In genomic region chr8:114885026-114885592, GRCm38 (mm10) we compare ENCODE assay signal across 13 mouse cellular contexts.
DNase-seq lines count a peak whose midpoint lies in the region; ATAC-seq lines count a peak whose summit lies in the region.
"Had no signal": no experiment of that assay in that cellular context is flagged by ENCODE, and none has a peak within 500 bp of the region (broad histone marks: within the 10 kb centered on the region; RNA-seq: fewer than 3 reads in every experiment).

No protein-coding gene starts in this region.

- peaks cover 46% of the 10 kb centered on the region for H3K4me1 ChIP-seq in heart, embryonic 13.5 days
- peaks cover 18% of the 10 kb centered on the region for H3K4me1 ChIP-seq in lung, embryonic 16.5 days (replicated peaks; ENCODE audit: control insufficient read depth, insufficient read depth, low read length)
- H3K4me1 ChIP-seq in forebrain, embryonic 11.5 days (replicated peaks; ENCODE audit: control insufficient read depth, insufficient read depth, low read length): peaks cover 4% of the 10 kb centered on the region; the same call in 1 of the 2 replicates
- H3K4me1 ChIP-seq in midbrain, embryonic 15.5 days: peaks cover 16% of the 10 kb centered on the region

- no peak overlapping the region for H3K4me3 ChIP-seq in heart, embryonic 13.5 days
- no peak overlapping the region for H3K4me3 ChIP-seq in lung, embryonic 16.5 days (ENCODE audit: low read length)
- no peak overlapping the region for H3K4me3 ChIP-seq in forebrain, embryonic 11.5 days (ENCODE audit: low read depth, low read length)
- no peak overlapping the region for H3K4me3 ChIP-seq in midbrain, embryonic 15.5 days
- H3K4me3 ChIP-seq: heart, adult 2 months; hindbrain, embryonic 15.5 days; layer of hippocampus, adult 2 months had no signal

- no peaks in the 10 kb centered on the region for H3K36me3 ChIP-seq in heart, embryonic 13.5 days
- no peaks in the 10 kb centered on the region for H3K36me3 ChIP-seq in lung, embryonic 16.5 days (ENCODE audit: control insufficient read depth, insufficient read depth, low read length)
- H3K36me3 ChIP-seq in forebrain, embryonic 11.5 days (ENCODE audit: control insufficient read depth, insufficient read depth, low read length): no peaks in the 10 kb centered on the region
- no peaks in the 10 kb centered on the region for H3K36me3 ChIP-seq in midbrain, embryonic 15.5 days (replicated peaks)
- H3K36me3 ChIP-seq: G1E; hindbrain, embryonic 15.5 days had no signal

- ATAC-seq in heart, embryonic 13.5 days (ENCODE audit: extremely low read depth, insufficient number of reproducible peaks, low FRiP score, low TSS enrichment): no peak
- ATAC-seq in lung, embryonic 16.5 days (ENCODE audit: low read depth): peak; percentile 31
- ATAC-seq in forebrain, embryonic 11.5 days (replicated peaks; ENCODE audit: low FRiP score): peak; percentile 37
- ATAC-seq in midbrain, embryonic 15.5 days (replicated peaks): no peak
- no peak for ATAC-seq in frontal cortex, adult (ENCODE audit: low TSS enrichment)

- no peak for DNase-seq in heart, postnatal 4 days
- DNase-seq in lung, postnatal 10 days: no peak
- DNase-seq in forebrain, embryonic 11.5 days (ENCODE audit: low spot score): no peak
- no peak for DNase-seq in adrenal gland, postnatal 36 days
- DNase-seq: heart, adult 2 months; lung, postnatal 36 days had no signal

- no peaks in the 10 kb centered on the region for H3K27me3 ChIP-seq in heart, embryonic 13.5 days (replicated peaks)
- no peaks in the 10 kb centered on the region for H3K27me3 ChIP-seq in lung, embryonic 16.5 days (ENCODE audit: control insufficient read depth, insufficient read depth, low read depth, low read length)
- no peaks in the 10 kb centered on the region for H3K27me3 ChIP-seq in forebrain, embryonic 11.5 days (ENCODE audit: control insufficient read depth, insufficient read depth, low read length)
- 0 out of 2 replicates have a peak, but pooled peaks cover 5% of the 10 kb centered on the region for H3K27me3 ChIP-seq in midbrain, embryonic 15.5 days (replicated peaks)
- H3K27me3 ChIP-seq: hindbrain, embryonic 15.5 days had no signal

- H3K27ac ChIP-seq in heart, embryonic 13.5 days (replicated peaks): no peak overlapping the region
- 0 out of 2 replicates have a peak overlapping the region, but pooled peaks have one; percentile 1 for H3K27ac ChIP-seq in lung, embryonic 16.5 days (ENCODE audit: low read length)
- no peak overlapping the region for H3K27ac ChIP-seq in forebrain, embryonic 11.5 days (ENCODE audit: low read depth, low read length)
- no peak overlapping the region for H3K27ac ChIP-seq in midbrain, embryonic 15.5 days
- H3K27ac ChIP-seq: heart, adult 2 months; hindbrain, embryonic 15.5 days; layer of hippocampus, adult 2 months had no signal

- 37% methylated on average over 18 of the region's 18 CpGs for WGBS in heart, embryonic 13.5 days
- WGBS in lung, embryonic 16.5 days: 23% methylated on average over 18 of the region's 18 CpGs
- 14% methylated on average over 18 of the region's 18 CpGs for WGBS in forebrain, embryonic 11.5 days
- WGBS in midbrain, embryonic 15.5 days: 25% methylated on average over 18 of the region's 18 CpGs

- 0 out of 2 replicates have a peak overlapping the region, but pooled peaks have one; percentile 44 for H3K9ac ChIP-seq in heart, embryonic 13.5 days
- H3K9ac ChIP-seq in lung, embryonic 16.5 days (ENCODE audit: low read length): no peak overlapping the region
- H3K9ac ChIP-seq in forebrain, embryonic 11.5 days (ENCODE audit: low read length): no peak overlapping the region
- no peak overlapping the region for H3K9ac ChIP-seq in midbrain, embryonic 15.5 days
- H3K9ac ChIP-seq: hindbrain, embryonic 15.5 days had no signal

- H3K9me3 ChIP-seq in heart, embryonic 13.5 days: no peaks in the 10 kb centered on the region
- H3K9me3 ChIP-seq in lung, embryonic 16.5 days (ENCODE audit: control insufficient read depth, low read length): no peaks in the 10 kb centered on the region
- no peaks in the 10 kb centered on the region for H3K9me3 ChIP-seq in forebrain, embryonic 11.5 days (ENCODE audit: control insufficient read depth, low read length)
- H3K9me3 ChIP-seq in midbrain, embryonic 15.5 days: no peaks in the 10 kb centered on the region
- H3K9me3 ChIP-seq: hindbrain, embryonic 15.5 days had no signal

- H3K4me2 ChIP-seq in heart, embryonic 13.5 days: peak overlapping the region; percentile 27
- H3K4me2 ChIP-seq in lung, embryonic 16.5 days (ENCODE audit: low read depth, low read length): 0 out of 2 replicates have a peak overlapping the region, but pooled peaks have one; percentile 3
- H3K4me2 ChIP-seq in forebrain, embryonic 11.5 days (ENCODE audit: low read depth, low read length, severe bottlenecking): peak overlapping the region; percentile 28; the same call in 1 of the 2 replicates
- peak overlapping the region; percentile 7 for H3K4me2 ChIP-seq in midbrain, embryonic 15.5 days
- H3K4me2 ChIP-seq: hindbrain, embryonic 15.5 days had no signal

Comparison
In these comparisons a context has a peak if more than half of its experiments do, and no peak if none do; other contexts are left out.
1. ATAC-seq: peak in lung, embryonic 16.5 days (single experiment) and forebrain, embryonic 11.5 days (single experiment); none in heart, embryonic 13.5 days (single experiment), midbrain, embryonic 15.5 days (single experiment) and frontal cortex, adult (single experiment).
2. Peak in every context shown above with its lines, with median percentiles within 50 percentile points of each other: H3K4me2 ChIP-seq.